Mouse (Mus musculus) myocyte (in vitro differentiated cells): Measurements from ENCODE around the gene Ddx28.

Experiments
- CEBPB ChIP-seq: IDR thresholded peaks from 2 replicates; pipeline ENCODE4 v1.6.1; 2011; ENCODE audit warnings: mild to moderate bottlenecking, moderate library complexity; ENCODE audit not compliant: poor library complexity, insufficient read depth, severe bottlenecking
- MYOD1 ChIP-seq, 3 experiments: IDR thresholded peaks; one replicate each; pipeline ENCODE4 v1.6.1; 2011; ENCODE audit warnings: control low read depth in 2 of 3, low read depth in 2 of 3, mild to moderate bottlenecking in 2 of 3, moderate library complexity in 1 of 3; ENCODE audit not compliant: insufficient read length in 2 of 3, control insufficient read depth in 1 of 3
- MYOG ChIP-seq, 3 experiments: IDR thresholded peaks; one replicate each; pipeline ENCODE4 v1.6.1; 2011; ENCODE audit warnings: control low read depth in 2 of 3, low read depth in 2 of 3, mild to moderate bottlenecking in 2 of 3; ENCODE audit not compliant: insufficient read length in 2 of 3, control insufficient read depth in 1 of 3, insufficient read depth in 1 of 3
- POLR2A ChIP-seq: IDR thresholded peaks from one replicate; pipeline ENCODE4 v1.6.1; 2011; ENCODE audit warnings: low read depth, mild to moderate bottlenecking, control low read depth, moderate library complexity; ENCODE audit not compliant: insufficient read length
- POLR2AphosphoS2 ChIP-seq: IDR thresholded peaks from one replicate; pipeline ENCODE4 v1.6.1; 2011; ENCODE audit warnings: low read depth, control low read depth; ENCODE audit not compliant: insufficient read length
- USF1 ChIP-seq: IDR thresholded peaks from one replicate; pipeline ENCODE4 v1.6.1; 2011; ENCODE audit warnings: low read depth, mild to moderate bottlenecking, control low read depth, moderate library complexity

DNA sequence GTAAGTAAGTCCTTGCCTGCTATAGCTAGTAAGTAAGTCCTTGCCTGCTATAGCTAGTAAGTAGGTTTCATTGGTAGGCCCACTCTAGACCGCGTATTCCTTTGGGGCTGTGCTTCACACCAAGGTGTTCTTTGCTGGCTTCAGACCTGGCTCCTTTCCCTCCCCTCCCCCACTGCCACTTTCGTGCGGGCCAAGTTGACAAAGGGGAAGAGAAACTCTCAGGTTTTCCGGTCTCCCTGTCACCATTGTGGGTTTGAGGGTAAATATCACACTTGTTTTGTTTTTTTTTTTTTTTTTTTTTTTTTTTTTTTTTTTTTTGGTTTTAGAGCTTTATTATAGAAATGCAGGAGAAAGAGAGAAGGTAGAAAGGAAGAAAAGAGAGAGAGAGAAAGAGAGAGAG lies 19.2 kb downstream of the Ddx28 start:
- TF ChIP-seq POLR2A, result no peak
- no peak for TF ChIP-seq CEBPB
- TF ChIP-seq MYOD1 (IDR thresholded peaks at IDR 0.05; ENCODE audit: control insufficient read depth in 1 of 3, insufficient read length in 2 of 3, low read depth in 2 of 3), result no peak
- TF ChIP-seq USF1, result no peak
- TF ChIP-seq MYOG (IDR thresholded peaks at IDR 0.05; ENCODE audit: control insufficient read depth in 1 of 3, insufficient read depth in 1 of 3, insufficient read length in 2 of 3, low read depth in 2 of 3), result no peak
- TF ChIP-seq POLR2AphosphoS2, result no peak
